Mouse (Mus musculus) frontal cortex, postnatal 36 days (tissue): ENCODE data around the gene Fam13a.

Experiments
- DNase-seq, 2 experiments: peaks; one replicate each; pipeline ENCODE4 v3.0.0; 2022; ENCODE audit warnings: low spot score in 2 of 2

Gene Fam13a

DNA sequence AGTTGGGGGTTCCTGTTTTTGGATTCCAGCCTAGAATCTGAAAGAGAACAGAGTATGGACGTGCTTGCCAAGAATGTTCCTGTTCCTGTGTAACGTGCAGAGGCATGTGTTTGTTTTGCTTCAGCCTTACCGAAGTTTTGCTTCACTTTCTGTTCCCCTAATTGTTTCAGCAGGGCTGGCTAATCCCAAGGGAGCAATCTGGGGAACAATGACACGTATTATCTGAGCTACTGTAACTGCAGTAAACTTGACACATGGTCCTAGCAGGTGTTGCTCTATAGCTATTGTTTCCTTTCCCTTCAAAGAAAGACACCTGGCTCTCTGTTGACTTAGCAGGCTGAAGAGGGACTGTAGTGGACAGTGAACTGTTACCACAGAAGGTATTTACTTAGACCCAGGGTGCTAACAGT is 25.3 kb downstream of the Fam13a start:
- no peak for DNase-seq

DNA sequence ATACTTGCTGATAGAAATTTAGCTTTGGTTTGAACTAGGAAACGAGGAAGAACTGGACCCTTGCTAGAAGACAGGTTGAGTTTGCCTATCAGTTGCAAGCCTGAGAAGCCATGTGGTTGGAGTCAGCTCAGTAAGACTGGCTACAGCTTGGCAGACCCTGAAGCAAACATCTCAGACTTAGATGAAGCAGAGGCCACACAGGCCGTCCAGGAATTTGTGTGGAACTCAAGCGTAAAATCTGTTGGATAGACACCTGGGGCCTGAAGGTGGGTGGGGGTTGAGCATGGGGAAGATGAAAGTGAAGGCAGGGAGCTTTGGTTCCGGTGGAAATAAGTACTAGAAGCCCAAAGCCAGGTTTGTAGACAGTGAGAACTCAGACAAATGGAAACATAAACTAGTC is 25.8 kb downstream of the Fam13a start:
- DNase-seq = no peak

DNA sequence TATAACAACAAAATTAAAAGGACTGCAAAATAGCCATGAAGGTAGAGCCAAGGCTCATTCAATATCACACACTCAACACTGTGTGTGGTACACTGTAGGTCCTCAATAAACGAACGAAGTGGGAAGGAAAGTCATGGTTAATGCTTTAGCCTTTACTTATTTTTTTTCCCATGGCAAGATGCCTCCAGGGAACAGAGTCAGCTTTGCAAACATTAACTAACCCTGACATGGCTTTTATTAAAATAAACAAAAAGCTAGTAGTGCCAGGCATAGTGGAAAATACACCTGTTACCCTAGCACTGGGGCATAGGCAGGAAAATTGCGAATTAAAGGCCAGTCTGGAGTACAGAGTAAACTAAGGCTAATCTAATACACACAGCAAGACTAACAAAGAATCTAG is 35.2 kb downstream of the Fam13a start:
- no peak for DNase-seq

DNA sequence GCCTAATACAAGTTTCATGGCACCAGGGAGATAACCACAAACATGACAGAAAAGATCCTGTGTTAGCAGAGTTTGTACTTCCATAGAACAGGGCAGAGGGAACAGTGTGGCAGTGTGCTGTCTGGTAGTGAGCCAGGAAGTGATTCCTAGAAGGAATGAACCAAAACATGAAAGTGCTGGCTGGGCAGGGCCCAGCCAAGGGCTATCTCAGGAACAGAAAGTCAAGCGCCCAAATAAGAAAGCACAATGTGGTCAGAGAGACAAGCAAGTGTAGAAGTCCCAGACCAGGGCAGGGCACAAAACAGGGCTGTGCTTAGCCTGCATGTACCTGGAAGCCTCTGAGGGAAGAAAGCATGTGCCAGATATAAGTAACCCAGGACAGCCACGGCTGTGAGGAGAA is 35.6 kb downstream of the Fam13a start:
- DNase-seq = no peak

DNA sequence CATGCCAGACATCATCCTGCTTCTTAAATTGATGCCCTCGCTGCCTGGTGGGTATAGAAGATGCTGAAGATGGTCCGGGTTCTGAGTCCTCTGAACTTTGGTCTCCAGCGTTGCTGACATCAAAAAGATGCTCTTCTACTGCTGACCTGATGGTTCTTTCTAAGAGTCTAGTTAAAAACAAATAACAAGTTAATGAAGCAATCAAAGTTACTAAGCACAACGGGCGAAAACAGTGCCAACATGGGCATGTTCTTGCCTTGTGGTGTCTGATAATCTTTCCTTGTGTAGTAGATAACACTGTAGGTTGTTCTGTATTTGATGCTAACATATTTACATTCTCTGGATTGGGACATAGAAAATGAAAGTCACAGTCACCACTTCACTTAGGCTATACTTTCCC is 37.2 kb downstream of the Fam13a start:
- no peak for DNase-seq

DNA sequence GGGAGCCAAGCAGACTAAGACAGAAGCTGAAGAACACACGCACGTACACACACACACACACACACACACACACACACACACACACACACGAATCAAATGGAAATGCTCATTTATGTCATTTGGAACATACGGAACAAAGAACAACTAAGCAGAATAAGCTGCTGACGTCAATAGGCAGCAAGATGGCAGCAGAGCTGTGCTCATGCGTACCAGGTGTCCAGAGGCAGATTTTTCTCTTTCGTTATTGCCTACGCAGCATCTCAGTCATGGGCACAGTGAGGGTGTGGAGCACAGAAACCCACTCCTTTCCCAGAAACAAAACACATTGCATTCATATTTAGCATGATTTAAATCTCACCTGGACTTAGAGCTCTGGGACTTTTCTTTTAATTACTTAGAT is 39.2 kb downstream of the Fam13a start:
- DNase-seq = no peak

DNA sequence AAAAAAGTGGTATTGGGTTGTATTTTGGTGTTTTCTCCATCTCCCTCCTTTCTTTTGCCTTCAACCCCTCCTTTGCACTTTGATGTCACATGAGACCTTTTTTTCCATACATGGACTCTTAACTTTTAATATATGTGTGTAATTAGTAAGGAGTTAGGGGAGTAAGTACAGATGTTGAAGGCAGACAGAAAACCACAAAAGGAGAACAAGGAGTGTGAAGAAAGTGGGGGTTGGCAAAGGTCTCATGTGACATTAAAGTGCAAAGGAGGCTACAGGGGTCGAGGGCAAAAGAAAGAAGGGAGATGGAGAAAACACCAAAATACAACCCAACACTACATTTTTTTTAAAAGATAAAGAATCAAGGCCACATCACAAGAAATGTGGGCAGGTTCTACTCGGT is 49.1 kb downstream of the Fam13a start:
- DNase-seq = no peak

DNA sequence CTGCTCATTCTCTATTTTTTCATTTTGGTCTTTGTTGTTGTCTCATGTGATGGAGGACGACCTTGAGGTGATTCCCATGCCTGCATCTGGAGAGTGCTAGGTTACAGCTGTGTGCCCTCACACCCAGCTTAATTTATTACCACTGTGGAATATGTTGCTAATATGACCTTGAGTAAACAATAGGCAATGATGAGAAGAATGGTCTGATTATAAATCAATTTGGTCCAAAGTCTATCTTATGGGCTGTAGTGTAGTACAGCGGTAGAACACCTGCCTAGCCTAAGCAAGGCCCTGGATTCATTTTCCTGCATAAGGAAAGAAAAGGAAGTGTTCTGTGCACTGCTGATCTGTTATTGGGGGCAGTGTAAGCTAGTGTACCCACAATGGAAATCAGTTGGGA is 49.9 kb downstream of the Fam13a start:
- no peak for DNase-seq

DNA sequence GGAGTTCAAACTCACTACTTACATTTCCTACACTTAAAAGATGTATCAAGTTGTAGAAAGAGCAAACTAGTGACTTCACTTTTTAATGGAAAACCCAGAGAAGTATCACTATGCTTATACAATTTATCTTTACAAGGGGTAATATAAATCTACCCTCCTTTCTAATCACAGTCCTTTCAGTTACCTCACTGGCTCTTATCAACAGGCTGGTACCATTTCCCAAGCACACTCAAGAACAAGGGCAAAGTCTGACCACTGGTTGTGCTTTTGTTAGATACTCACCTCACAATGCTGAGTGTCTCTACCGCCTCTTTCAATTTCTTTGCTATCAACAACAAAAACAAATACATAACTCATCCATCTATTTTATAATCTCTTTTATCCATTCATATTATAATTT is 51.5 kb downstream of the Fam13a start:
- no peak for DNase-seq

DNA sequence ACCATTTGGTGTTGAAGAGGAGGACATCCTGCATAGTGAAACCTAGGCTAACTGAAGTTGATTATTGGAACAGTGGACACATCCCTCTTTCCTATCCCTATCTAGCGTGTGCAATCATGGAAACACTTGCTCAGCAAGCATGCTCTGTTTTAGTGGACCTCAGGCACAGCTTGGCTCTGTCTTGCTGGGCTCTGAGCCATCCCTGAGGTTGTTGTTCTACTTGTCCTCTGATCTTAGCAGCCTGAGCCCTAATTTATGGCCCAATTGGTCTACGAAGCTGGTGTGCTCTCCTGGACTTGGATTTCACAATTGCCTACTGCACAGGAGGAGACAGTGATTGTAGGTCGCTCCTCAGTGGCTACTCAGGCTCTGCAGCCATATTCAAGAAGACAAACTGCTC is 56.1 kb downstream of the Fam13a start:
- DNase-seq = no peak

DNA sequence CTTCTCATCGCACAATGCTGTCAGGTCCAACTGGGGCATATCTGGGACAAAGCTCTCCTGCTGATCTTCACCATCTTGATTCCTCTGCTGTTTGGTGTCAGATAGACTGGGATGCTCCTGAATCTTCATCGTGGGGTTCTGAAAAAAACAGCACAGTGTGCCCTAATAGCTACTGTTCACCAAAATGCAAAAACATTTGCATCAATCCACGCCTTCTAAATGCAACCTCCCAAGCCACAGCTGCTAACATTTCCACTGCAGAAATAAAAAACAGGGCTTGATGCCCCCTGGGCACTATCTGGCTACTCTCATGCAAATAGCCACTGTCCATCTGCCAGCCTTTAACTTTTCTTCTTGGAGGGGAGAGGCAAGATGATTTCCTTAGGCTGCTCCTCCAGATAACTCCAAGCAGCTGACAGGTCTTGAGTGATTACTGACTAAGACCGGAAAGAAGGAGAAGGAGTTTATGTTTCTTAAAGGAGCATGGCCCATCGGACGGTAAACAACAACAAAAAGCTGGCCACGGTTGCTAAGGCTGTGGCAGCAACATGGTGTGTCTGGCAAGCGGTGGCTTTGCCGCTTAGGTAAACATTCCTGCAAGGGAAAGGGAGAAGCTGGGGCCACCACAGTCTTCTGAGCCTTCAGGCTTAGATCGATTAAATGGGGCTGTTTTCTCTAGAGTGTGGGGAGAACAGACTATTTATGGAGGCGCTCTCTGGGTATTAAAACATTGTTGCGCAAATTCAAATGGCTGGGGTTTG is 59.1 kb downstream of the Fam13a start:
- DNase-seq = no peak

DNA sequence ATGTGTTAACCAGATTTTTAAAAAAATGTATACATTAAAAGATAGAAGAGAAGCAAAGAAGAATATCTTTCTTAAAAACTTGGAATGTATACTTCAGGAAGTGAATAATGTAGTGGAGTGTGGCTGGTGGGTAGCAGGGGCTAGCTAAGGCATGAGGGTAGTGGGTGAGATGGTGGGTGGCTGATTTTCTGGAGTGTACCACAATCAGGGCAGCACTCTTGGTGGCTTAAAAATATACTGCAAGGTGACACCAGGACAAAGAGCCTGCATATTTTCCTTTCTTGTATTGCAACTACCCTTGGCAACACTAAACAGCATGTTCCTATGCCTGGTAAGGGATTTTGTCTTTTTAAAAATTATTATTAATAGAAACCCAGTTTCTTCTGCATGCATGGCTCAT is 59.8 kb downstream of the Fam13a start:
- DNase-seq = no peak

DNA sequence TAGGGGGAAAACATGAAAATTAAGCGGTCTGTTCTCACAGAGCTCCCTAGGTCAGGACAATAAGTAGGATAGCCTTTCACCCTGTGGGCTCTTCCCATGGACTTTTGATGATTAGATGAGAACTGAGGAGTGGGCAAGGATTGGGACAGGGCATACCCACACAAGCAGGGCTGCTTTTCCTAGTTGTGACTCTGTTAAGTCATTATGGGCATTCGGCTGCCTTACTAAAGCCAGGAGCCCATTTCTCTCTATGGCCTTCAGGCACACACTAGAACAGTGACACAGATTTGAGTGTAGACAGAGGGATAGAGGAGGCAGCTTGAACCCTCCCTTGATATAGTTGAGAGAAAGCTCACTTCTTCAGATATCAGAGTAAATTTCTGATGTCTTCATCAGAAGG is 60.3 kb downstream of the Fam13a start:
- DNase-seq = no peak

DNA sequence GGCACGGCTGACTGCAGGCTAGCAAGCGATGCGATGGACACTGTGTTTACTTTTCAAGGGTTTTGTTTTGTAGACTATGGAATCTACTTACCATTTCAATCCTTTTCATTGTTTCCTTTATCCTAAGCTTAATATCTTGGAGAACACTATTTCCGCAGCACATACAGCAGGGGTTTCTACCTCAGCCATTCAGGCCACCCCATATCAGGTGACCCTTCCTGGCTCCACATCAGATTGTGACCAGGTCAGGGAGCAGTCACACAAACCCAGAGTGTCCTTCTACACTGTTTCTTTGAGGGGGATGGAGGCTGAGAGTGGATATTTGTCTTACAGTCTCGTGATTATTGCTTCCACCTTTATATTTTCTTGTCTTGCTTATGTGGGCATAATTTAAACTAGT is 61.7 kb downstream of the Fam13a start:
- no peak for DNase-seq

DNA sequence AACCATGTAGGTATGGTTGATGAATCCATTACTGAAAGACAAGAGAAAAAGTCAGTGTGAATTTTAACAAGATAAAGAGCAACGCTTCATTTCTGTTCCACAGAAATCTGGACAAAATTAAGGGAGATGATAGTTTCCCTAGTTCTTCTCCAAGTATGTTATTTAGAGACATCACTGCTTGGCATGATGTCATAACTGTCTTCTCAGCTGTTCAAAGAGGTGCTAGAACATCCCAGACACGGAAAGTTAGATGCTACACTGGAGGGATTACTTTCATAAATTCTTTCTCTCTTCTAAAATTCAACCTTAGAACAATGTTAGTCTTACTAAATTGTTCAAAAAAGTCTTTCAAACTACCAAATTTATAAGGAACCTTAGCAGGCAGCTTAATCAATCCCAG is 63.8 kb downstream of the Fam13a start:
- DNase-seq = no peak

DNA sequence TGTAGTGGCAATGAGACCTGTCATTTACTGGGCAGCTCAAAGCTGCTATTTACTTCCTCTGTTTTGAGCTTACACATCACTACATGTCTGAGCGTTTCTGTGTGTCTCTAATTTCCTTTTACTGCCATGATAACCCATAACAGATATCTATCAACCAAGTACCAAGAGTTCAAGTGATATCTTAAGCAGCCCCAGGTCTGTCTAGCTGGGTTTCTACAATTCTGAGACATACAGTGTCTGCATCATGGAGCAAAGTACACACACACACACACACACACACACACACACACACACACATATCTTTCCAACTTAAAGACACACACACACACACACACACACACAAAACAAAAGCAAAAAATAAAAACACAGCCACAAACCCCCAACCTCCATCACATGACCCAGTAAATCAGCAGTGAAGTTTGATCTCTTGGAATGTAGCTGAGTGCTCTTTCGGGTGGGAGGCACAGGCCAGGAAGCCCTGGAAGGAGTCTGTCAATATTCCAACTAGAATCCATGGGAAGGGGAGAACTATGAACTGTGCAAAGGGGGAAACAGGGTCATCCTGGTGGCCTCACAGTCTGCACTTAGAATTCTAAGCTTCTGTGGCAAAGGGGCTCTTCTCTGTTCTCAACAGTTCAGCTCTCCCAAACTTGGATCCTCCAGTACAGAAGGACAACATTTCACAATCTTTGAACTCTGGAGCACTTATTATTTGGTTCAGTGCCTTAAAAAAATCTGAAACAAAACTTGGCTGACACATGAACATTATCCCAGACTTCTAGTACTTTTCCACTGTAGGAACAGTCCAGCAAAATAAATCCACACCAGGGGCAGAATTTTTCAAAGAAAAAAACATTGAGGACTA is 73.0 kb downstream of the Fam13a start:
- no peak for DNase-seq

DNA sequence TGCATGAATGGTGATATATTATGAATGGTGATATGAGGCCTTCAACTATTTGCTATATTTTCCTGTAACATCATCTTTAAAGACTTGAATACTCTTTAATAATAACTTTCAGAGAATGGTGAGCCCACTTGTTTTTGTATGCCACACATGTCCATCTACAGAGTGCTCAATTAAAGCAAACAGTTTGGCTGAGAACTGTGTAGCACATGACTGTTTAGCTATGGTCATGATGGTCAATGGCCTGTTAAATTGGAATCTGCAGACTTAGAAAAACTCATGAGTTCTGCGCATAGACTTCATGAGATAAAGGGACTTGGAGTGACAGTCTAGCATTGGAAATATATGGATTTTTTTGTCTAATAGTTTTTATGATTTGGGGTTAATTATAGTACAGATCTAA is 73.9 kb downstream of the Fam13a start:
- DNase-seq = no peak

DNA sequence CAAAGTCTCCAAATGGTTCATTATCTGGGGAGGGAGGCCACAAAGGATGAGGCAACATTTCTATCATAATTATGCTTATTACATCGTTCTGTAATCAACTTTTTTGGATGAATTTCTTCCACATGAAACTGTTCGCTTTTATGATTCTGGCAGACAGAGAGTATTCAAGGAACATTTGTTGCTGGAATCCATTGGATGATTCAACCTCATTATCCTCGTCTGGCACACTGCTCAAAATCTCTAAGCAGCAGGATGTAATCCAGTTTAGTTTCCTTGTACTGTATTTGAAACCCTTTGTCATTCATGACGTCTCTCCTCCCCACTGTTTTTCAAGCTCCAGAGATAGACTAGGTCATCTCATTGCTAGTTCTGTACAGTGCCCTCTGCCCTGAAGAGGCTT is 77.5 kb downstream of the Fam13a start:
- DNase-seq = no peak

DNA sequence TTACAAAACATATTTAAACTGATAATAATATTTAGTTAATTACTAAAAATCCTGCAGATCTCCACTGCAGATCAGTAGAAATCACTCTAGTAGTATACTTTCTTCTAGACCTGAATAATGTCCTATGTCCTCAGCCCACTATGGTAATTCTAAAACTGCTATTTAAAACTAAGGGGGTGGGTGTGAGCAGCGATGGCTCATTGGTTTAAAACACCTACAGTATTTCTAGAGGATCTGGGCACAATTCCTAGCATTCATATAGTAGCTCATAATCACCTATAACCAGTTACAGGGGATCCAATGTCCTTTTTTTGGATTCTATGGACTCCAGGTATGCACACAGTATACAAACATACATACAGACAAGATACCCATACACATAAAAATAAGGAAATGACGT is 78.1 kb downstream of the Fam13a start:
- no peak for DNase-seq

DNA sequence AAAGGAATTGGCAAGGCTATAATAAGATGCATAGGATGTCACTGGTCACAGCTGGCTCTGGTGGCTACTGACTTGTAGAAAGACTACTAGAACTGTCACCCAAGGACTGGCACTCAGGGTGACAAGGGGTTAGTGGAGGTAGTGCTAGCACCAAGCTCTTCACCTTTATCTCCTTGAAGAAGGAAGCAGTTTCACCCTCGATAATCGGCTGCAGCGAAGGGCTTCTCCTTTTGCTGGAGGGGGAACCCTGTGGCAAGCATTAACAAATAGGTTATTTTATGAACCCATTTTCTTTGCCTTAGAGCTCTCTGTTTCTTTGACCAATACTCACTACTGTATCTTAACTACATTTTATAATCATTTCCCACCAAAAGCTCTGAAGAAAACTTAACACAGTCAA is 80.4 kb downstream of the Fam13a start:
- no peak for DNase-seq

DNA sequence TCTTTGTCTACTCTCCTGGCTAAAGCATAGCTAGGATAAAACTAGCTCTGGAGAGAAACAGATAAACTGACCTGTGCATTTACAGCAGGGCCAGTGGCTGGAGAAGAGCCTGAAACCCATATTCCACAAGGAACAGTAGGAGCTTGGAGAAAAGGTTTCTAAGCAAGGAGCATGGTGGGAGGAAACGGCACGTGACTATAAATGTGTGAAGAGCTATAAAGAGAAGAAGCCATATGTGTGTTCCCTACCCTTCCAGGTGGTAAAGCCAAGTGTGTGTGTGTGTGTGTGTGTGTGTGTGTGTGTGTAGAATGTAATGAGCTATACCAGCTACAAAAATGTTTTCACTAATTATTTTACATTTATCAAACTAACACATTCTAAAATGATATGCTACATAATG is 82.1 kb downstream of the Fam13a start:
- peak in 1 of 2 experiments; percentile 69 for DNase-seq

DNA sequence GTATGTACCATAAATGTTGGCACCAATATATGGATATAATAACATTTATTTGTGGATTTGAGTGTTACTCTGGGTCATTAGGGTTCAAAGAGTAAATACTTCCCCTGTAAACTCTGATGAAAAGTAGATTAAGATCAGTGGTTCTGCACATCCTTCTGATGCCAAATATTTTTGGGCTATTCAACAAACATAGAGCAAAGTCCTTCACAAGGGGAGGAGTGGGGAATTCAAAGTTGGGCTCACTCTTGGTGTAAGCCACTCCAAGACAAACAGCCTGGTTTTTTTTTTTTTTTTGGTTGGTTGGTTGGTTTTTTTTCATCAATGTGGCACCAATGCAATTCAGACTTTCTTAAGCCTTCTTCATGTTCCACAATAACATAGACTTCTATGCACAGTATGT is 86.6 kb downstream of the Fam13a start:
- DNase-seq = no peak

DNA sequence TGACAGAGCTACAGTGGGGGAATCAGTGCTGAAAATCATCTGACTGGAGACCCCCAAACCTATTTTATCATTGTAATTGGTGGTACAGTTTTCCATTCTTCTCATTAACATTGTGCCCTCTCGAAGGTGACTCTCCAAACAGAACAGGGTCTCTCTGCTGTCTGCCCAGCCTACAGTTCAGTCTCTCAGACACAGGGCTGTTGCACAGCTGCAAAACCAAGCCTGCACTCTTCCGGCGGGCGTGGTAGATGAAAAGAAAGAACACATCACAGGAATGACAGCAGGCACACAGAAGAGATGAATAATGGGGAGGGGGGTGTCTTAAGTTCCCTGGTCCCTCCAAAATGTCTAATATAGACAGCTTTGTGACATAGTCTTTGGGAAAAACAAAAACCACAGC is 90.2 kb downstream of the Fam13a start:
- no peak for DNase-seq
